Mouse (Mus musculus): Measurements from ENCODE around the gene Ntm. TPM values are rescaled to one million over a fixed set of nuclear protein-coding genes. Genes with fewer than 3 reads are reported as not detected.

Ntm gene
- polyA plus RNA-seq, 1 experiment from 2014 or later = 22.6 TPM

- no peaks in the 10 kb centered on the region for H3K9me3 ChIP-seq (ENCODE audit: control insufficient read depth, low read length)
- WGBS = 40% methylated on average over 8 of the region's 8 CpGs
- H3K4me2 ChIP-seq (ENCODE audit: low read depth) = no peak overlapping the region
- DNase-seq (ENCODE audit: low spot score) (peak; percentile 17), ATAC-seq (ENCODE audit: insufficient read depth, low FRiP score, low TSS enrichment) (no peak)
- no peaks in the 10 kb centered on the region for H3K36me3 ChIP-seq (ENCODE audit: control insufficient read depth, insufficient read depth, low read length)
- no peaks in the 10 kb centered on the region; the same call in 1 of the 2 replicates for H3K4me1 ChIP-seq (ENCODE audit: control insufficient read depth, insufficient read depth, low read length)
- no peak overlapping the region for H3K27ac ChIP-seq (ENCODE audit: low read depth, low read length)
- no peak overlapping the region for H3K4me3 ChIP-seq (ENCODE audit: low read depth, low read length)
- no peak overlapping the region for H3K9ac ChIP-seq (ENCODE audit: low read length)
- no peaks in the 10 kb centered on the region for H3K27me3 ChIP-seq (ENCODE audit: control insufficient read depth, insufficient read depth, low read length)
These were observed 904.1 kb downstream of the Ntm start for GRCm38 (mm10) chr9:29058811-29059210.

- 66% methylated on average over 2 of the region's 2 CpGs for WGBS
- no peak overlapping the region for H3K27ac ChIP-seq (ENCODE audit: low read depth, low read length)
- ATAC-seq (ENCODE audit: insufficient read depth, low FRiP score, low TSS enrichment) (no peak), DNase-seq (ENCODE audit: low spot score) (no peak)
- H3K36me3 ChIP-seq (ENCODE audit: control insufficient read depth, insufficient read depth, low read length) = no peaks in the 10 kb centered on the region
- H3K4me1 ChIP-seq (ENCODE audit: control insufficient read depth, insufficient read depth, low read length) = no peaks in the 10 kb centered on the region; the same call in 1 of the 2 replicates
- H3K9me3 ChIP-seq (ENCODE audit: control insufficient read depth, low read length) = no peaks in the 10 kb centered on the region
- no peaks in the 10 kb centered on the region for H3K27me3 ChIP-seq (ENCODE audit: control insufficient read depth, insufficient read depth, low read length)
- H3K4me2 ChIP-seq (ENCODE audit: low read depth) = no peak overlapping the region
- no peak overlapping the region for H3K9ac ChIP-seq (ENCODE audit: low read length)
- H3K4me3 ChIP-seq (ENCODE audit: low read depth, low read length) = no peak overlapping the region
These were observed 907.3 kb downstream of the Ntm start for GRCm38 (mm10) chr9:29055637-29056036.

GRCm38 (mm10) chr9:29036466-29036865, 926.5 kb downstream of the Ntm start:
- H3K9me3 ChIP-seq (ENCODE audit: control insufficient read depth, low read length) = no peaks in the 10 kb centered on the region
- H3K4me3 ChIP-seq (ENCODE audit: low read depth, low read length) = no peak overlapping the region
- no peak for ATAC-seq (ENCODE audit: insufficient read depth, low FRiP score, low TSS enrichment)
- DNase-seq (ENCODE audit: low spot score) = no peak
- H3K9ac ChIP-seq (ENCODE audit: low read length) = no peak overlapping the region
- H3K36me3 ChIP-seq (ENCODE audit: control insufficient read depth, insufficient read depth, low read length) = no peaks in the 10 kb centered on the region
- H3K4me1 ChIP-seq (ENCODE audit: control insufficient read depth, insufficient read depth, low read length) = no peaks in the 10 kb centered on the region
- no peak overlapping the region for H3K4me2 ChIP-seq (ENCODE audit: low read depth)
- WGBS = 47% methylated on average over 3 of the region's 3 CpGs
- no peaks in the 10 kb centered on the region for H3K27me3 ChIP-seq (ENCODE audit: control insufficient read depth, insufficient read depth, low read length)
- no peak overlapping the region for H3K27ac ChIP-seq (ENCODE audit: low read depth, low read length)

- DNase-seq (ENCODE audit: low spot score) = no peak
These were observed 926.9 kb downstream of the Ntm start for GRCm38 (mm10) chr9:29036058-29036457.

GRCm38 (mm10) chr9:29026410-29026809, 936.5 kb downstream of the Ntm start:
- 93% methylated on average over 6 of the region's 6 CpGs for WGBS
- no peak overlapping the region for H3K9ac ChIP-seq (ENCODE audit: low read length)
- no peak overlapping the region for H3K4me3 ChIP-seq (ENCODE audit: low read depth, low read length)
- H3K27me3 ChIP-seq (ENCODE audit: control insufficient read depth, insufficient read depth, low read length) = no peaks in the 10 kb centered on the region
- H3K36me3 ChIP-seq (ENCODE audit: control insufficient read depth, insufficient read depth, low read length) = no peaks in the 10 kb centered on the region
- no peak overlapping the region for H3K4me2 ChIP-seq (ENCODE audit: low read depth)
- no peaks in the 10 kb centered on the region for H3K4me1 ChIP-seq (ENCODE audit: control insufficient read depth, insufficient read depth, low read length)
- no peak overlapping the region for H3K27ac ChIP-seq (ENCODE audit: low read depth, low read length)
- no peak for DNase-seq (ENCODE audit: low spot score)
- H3K9me3 ChIP-seq (ENCODE audit: control insufficient read depth, low read length) = no peaks in the 10 kb centered on the region
- ATAC-seq (ENCODE audit: insufficient read depth, low FRiP score, low TSS enrichment) = no peak

More at GRCm38 (mm10) chr9:29036058-29036457, 926.9 kb downstream of the Ntm start:
- H3K9ac ChIP-seq (ENCODE audit: low read length) = no peak overlapping the region
- no peaks in the 10 kb centered on the region for H3K36me3 ChIP-seq (ENCODE audit: control insufficient read depth, insufficient read depth, low read length)
- no peak overlapping the region for H3K27ac ChIP-seq (ENCODE audit: low read depth, low read length)
- H3K4me2 ChIP-seq (ENCODE audit: low read depth) = no peak overlapping the region
- H3K27me3 ChIP-seq (ENCODE audit: control insufficient read depth, insufficient read depth, low read length) = no peaks in the 10 kb centered on the region
- no peaks in the 10 kb centered on the region for H3K9me3 ChIP-seq (ENCODE audit: control insufficient read depth, low read length)
- ATAC-seq (ENCODE audit: insufficient read depth, low FRiP score, low TSS enrichment) = no peak
- no peak overlapping the region for H3K4me3 ChIP-seq (ENCODE audit: low read depth, low read length)
- no peaks in the 10 kb centered on the region for H3K4me1 ChIP-seq (ENCODE audit: control insufficient read depth, insufficient read depth, low read length)
- WGBS = 33% methylated on average over 4 of the region's 4 CpGs

GRCm38 (mm10) chr9:29025603-29026002, 937.3 kb downstream of the Ntm start:
- ATAC-seq (ENCODE audit: insufficient read depth, low FRiP score, low TSS enrichment) (no peak), DNase-seq (ENCODE audit: low spot score) (no peak)
- Histone ChIP-seq H3K4me1 (ENCODE audit: control insufficient read depth, insufficient read depth, low read length) (no peaks in the 10 kb centered on the region), H3K27ac (ENCODE audit: low read depth, low read length) (no peak overlapping the region), H3K36me3 (ENCODE audit: control insufficient read depth, insufficient read depth, low read length) (no peaks in the 10 kb centered on the region), H3K9me3 (ENCODE audit: control insufficient read depth, low read length) (no peaks in the 10 kb centered on the region), H3K4me2 (ENCODE audit: low read depth) (no peak overlapping the region), H3K27me3 (ENCODE audit: control insufficient read depth, insufficient read depth, low read length) (no peaks in the 10 kb centered on the region), H3K9ac (ENCODE audit: low read length) (no peak overlapping the region), H3K4me3 (ENCODE audit: low read depth, low read length) (no peak overlapping the region)
- WGBS = 82% methylated on average over 4 of the region's 4 CpGs

- Histone ChIP-seq H3K9me3 (ENCODE audit: control insufficient read depth, low read length) (no peaks in the 10 kb centered on the region), H3K4me1 (ENCODE audit: control insufficient read depth, insufficient read depth, low read length) (no peaks in the 10 kb centered on the region), H3K36me3 (ENCODE audit: control insufficient read depth, insufficient read depth, low read length) (no peaks in the 10 kb centered on the region), H3K27ac (ENCODE audit: low read depth, low read length) (no peak overlapping the region), H3K27me3 (ENCODE audit: control insufficient read depth, insufficient read depth, low read length) (no peaks in the 10 kb centered on the region), H3K4me3 (ENCODE audit: low read depth, low read length) (no peak overlapping the region), H3K9ac (ENCODE audit: low read length) (no peak overlapping the region), H3K4me2 (ENCODE audit: low read depth) (no peak overlapping the region)
- 73% methylated on average over 1 of the region's 1 CpGs for WGBS
- ATAC-seq (ENCODE audit: insufficient read depth, low FRiP score, low TSS enrichment) (no peak), DNase-seq (ENCODE audit: low spot score) (no peak)
These were observed 937.8 kb downstream of the Ntm start for GRCm38 (mm10) chr9:29025104-29025503.

- no peaks in the 10 kb centered on the region for H3K4me1 ChIP-seq (ENCODE audit: control insufficient read depth, insufficient read depth, low read length)
These were observed 946.1 kb downstream of the Ntm start for GRCm38 (mm10) chr9:29016879-29017278.

GRCm38 (mm10) chr9:29013881-29014280, 949.1 kb downstream of the Ntm start:
- ATAC-seq (ENCODE audit: insufficient read depth, low FRiP score, low TSS enrichment) (no peak), DNase-seq (ENCODE audit: low spot score) (no peak)
- no peaks in the 10 kb centered on the region for H3K36me3 ChIP-seq (ENCODE audit: control insufficient read depth, insufficient read depth, low read length)
- no peak overlapping the region for H3K4me3 ChIP-seq (ENCODE audit: low read depth, low read length)
- no peak overlapping the region for H3K27ac ChIP-seq (ENCODE audit: low read depth, low read length)
- H3K9ac ChIP-seq (ENCODE audit: low read length) = no peak overlapping the region
- H3K4me2 ChIP-seq (ENCODE audit: low read depth) = no peak overlapping the region
- 92% methylated on average over 17 of the region's 17 CpGs for WGBS
- no peaks in the 10 kb centered on the region for H3K9me3 ChIP-seq (ENCODE audit: control insufficient read depth, low read length)
- no peaks in the 10 kb centered on the region for H3K4me1 ChIP-seq (ENCODE audit: control insufficient read depth, insufficient read depth, low read length)
- H3K27me3 ChIP-seq (ENCODE audit: control insufficient read depth, insufficient read depth, low read length) = no peaks in the 10 kb centered on the region

More at GRCm38 (mm10) chr9:29016879-29017278, 946.1 kb downstream of the Ntm start:
- WGBS = 90% methylated on average over 3 of the region's 3 CpGs
- Histone ChIP-seq H3K4me3 (ENCODE audit: low read depth, low read length) (no peak overlapping the region), H3K4me2 (ENCODE audit: low read depth) (no peak overlapping the region), H3K36me3 (ENCODE audit: control insufficient read depth, insufficient read depth, low read length) (no peaks in the 10 kb centered on the region), H3K9me3 (ENCODE audit: control insufficient read depth, low read length) (no peaks in the 10 kb centered on the region), H3K9ac (ENCODE audit: low read length) (no peak overlapping the region), H3K27me3 (ENCODE audit: control insufficient read depth, insufficient read depth, low read length) (no peaks in the 10 kb centered on the region), H3K27ac (ENCODE audit: low read depth, low read length) (no peak overlapping the region)
- ATAC-seq (ENCODE audit: insufficient read depth, low FRiP score, low TSS enrichment) = no peak
- no peak for DNase-seq (ENCODE audit: low spot score)
